Mouse (Mus musculus): ENCODE data around the gene Icosl.

GRCm38 (mm10) chr10:78085711-78086110, 16.6 kb downstream of the Icosl start:
- TF ChIP-seq CTCF (conservative IDR thresholded peaks at IDR 0.05; ENCODE audit: insufficient read depth, insufficient read length, low read depth, low read length) = no peak
- TF ChIP-seq POLR2A (IDR thresholded peaks at IDR 0.05; ENCODE audit: low read depth, low read length) = no peak
